Mouse (Mus musculus): ENCODE measurements at regions not wholly inside any gene's neighbourhood (a gene's known extent, or its start where the extent isn't known, plus 50 kb on each side); places are given as distances from the start of the nearest gene placed in this dataset.

DNA sequence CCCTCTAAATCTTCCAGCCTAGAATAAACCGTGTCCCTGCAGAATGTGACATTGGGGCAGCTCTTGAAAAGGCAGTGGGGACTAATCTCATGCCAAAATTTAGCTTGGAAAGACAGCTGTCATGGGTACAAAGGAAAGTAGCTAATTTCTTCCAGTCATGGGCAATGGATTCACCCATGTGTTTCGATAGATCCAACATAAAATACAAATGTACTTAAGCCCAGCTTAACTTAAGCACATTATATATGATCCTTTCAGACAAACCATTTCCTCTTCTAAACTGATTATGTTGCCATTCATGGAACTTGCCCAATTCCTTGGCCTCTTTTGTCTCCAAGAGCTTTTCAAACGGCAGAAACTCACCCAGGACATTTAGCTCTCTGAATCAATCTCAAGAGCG is 970.5 kb downstream of the Defb40 start:
- TF ChIP-seq CHD2 (IDR thresholded peaks at IDR 0.05; ENCODE audit: low read depth, low read length) (no peak), ZC3H11A (IDR thresholded peaks at IDR 0.05; ENCODE audit: borderline replicate concordance, low read depth, low read length) (no peak), ZNF384 (IDR thresholded peaks at IDR 0.05; ENCODE audit: low read depth, low read length) (no peak), MAFK (IDR thresholded peaks at IDR 0.05; ENCODE audit: insufficient read depth, low read depth, low read length) (no peak), HCFC1 (IDR thresholded peaks at IDR 0.05; ENCODE audit: borderline replicate concordance, insufficient read depth, low read length) (no peak)
